10 mouse cellular contexts compared by ENCODE assay signal in genomic region chr4:141720761-141721523, GRCm38 (mm10). TPM values are rescaled to one million over a fixed set of nuclear protein-coding genes. Genes with fewer than 3 reads are reported as not detected.
DNase-seq lines count a peak whose midpoint lies in the region; ATAC-seq and TF ChIP-seq lines count a peak whose summit lies in the region.
"Had no signal": no experiment of that assay in that cellular context is flagged by ENCODE, and none has a peak within 500 bp of the region (broad histone marks: within the 10 kb centered on the region; RNA-seq: fewer than 3 reads in every experiment).

No protein-coding gene starts in this region.

- peaks cover 7% of the 10 kb centered on the region; the same call in 1 of the 2 replicates for H3K36me3 ChIP-seq in lung, embryonic 15.5 days
- H3K36me3 ChIP-seq in intestine, embryonic 15.5 days: no peaks in the 10 kb centered on the region
- H3K36me3 ChIP-seq in neural tube, embryonic 13.5 days: peaks cover 12% of the 10 kb centered on the region

- no peak overlapping the region; the same call in 1 of the 2 replicates for H3K9ac ChIP-seq in lung, embryonic 15.5 days
- H3K9ac ChIP-seq in intestine, embryonic 15.5 days: no peak overlapping the region
- no peak overlapping the region for H3K9ac ChIP-seq in neural tube, embryonic 13.5 days

- H3K27me3 ChIP-seq in lung, embryonic 15.5 days: no peaks in the 10 kb centered on the region
- no peaks in the 10 kb centered on the region for H3K27me3 ChIP-seq in intestine, embryonic 15.5 days (replicated peaks)
- H3K27me3 ChIP-seq in neural tube, embryonic 13.5 days: no peaks in the 10 kb centered on the region

- no peak for DNase-seq in lung, postnatal 25 days (ENCODE audit: low spot score)
- no peak for DNase-seq in layer of hippocampus, postnatal 14 days (ENCODE audit: low spot score in 2 of 2)
- DNase-seq in ovary, postnatal 36 days (ENCODE audit: low spot score): no peak
- no peak for DNase-seq in embryo, embryonic 10 days (ENCODE audit: low spot score)
- DNase-seq: adrenal gland, postnatal 25 days had no signal

- H3K4me3 ChIP-seq in lung, embryonic 15.5 days: peak overlapping the region; percentile 97
- peak overlapping the region; percentile 10; the same call in 1 of the 2 replicates for H3K4me3 ChIP-seq in cortical plate, adult 2 months (ENCODE audit: insufficient read depth, low read length)
- H3K4me3 ChIP-seq in intestine, embryonic 15.5 days (replicated peaks): peak overlapping the region; percentile 77
- no peak overlapping the region for H3K4me3 ChIP-seq in neural tube, embryonic 13.5 days

- no peak for TF ChIP-seq CTCF in cortical plate, adult 2 months (IDR thresholded peaks at IDR 0.05; ENCODE audit: extremely low read depth, insufficient read depth, low read length)

- peaks cover 41% of the 10 kb centered on the region for H3K4me1 ChIP-seq in lung, embryonic 15.5 days
- H3K4me1 ChIP-seq in cortical plate, adult 2 months (ENCODE audit: control insufficient read depth, insufficient read depth, low read length): peaks cover 8% of the 10 kb centered on the region; the same call in 1 of the 2 replicates
- peaks cover 23% of the 10 kb centered on the region for H3K4me1 ChIP-seq in intestine, embryonic 15.5 days (replicated peaks)
- H3K4me1 ChIP-seq in neural tube, embryonic 13.5 days (replicated peaks): peaks cover 32% of the 10 kb centered on the region

- peak overlapping the region; percentile 78 for H3K4me2 ChIP-seq in lung, embryonic 15.5 days
- H3K4me2 ChIP-seq in intestine, embryonic 15.5 days (replicated peaks): peak overlapping the region; percentile 76
- H3K4me2 ChIP-seq in neural tube, embryonic 13.5 days: peak overlapping the region; percentile 91; the same call in 1 of the 2 replicates

- no peak for TF ChIP-seq POLR2A in cortical plate, adult 2 months (IDR thresholded peaks at IDR 0.05; ENCODE audit: extremely low read depth, insufficient read depth, low read length)

- ATAC-seq in lung, embryonic 15.5 days (ENCODE audit: borderline replicate concordance, extremely low read depth, low FRiP score, low TSS enrichment): no peak
- no peak for ATAC-seq in intestine, embryonic 15.5 days
- no peak for ATAC-seq in neural tube, embryonic 13.5 days (ENCODE audit: low read depth)

- H3K27ac ChIP-seq in lung, embryonic 15.5 days: peak overlapping the region; percentile 96
- H3K27ac ChIP-seq in cortical plate, adult 2 months (ENCODE audit: insufficient read depth, low read length): no peak overlapping the region
- H3K27ac ChIP-seq in intestine, embryonic 15.5 days: no peak overlapping the region
- H3K27ac ChIP-seq in neural tube, embryonic 13.5 days (replicated peaks): no peak overlapping the region

- no peaks in the 10 kb centered on the region for H3K9me3 ChIP-seq in lung, embryonic 15.5 days
- H3K9me3 ChIP-seq in intestine, embryonic 15.5 days: no peaks in the 10 kb centered on the region
- H3K9me3 ChIP-seq in neural tube, embryonic 13.5 days: no peaks in the 10 kb centered on the region

- 41% methylated on average over 6 of the region's 6 CpGs for WGBS in lung, embryonic 15.5 days
- WGBS in intestine, embryonic 15.5 days: 30% methylated on average over 6 of the region's 6 CpGs
- WGBS in neural tube, embryonic 13.5 days: 80% methylated on average over 6 of the region's 6 CpGs

RNA-seq across cellular contexts. Expression of gene Ddi2, which starts 2.3 kb away (rescaled TPM):
- polyA plus RNA-seq in lung, embryonic 15.5 days (2015; fragmentation: Nextera tagmentation; extraction: Ambion mirVana): 22.1 and 22.8 TPM in 2 replicates
- 20.7 and 21.1 TPM in 2 replicates for polyA plus RNA-seq in cortical plate, adult 2 months (2012; rRNA removed)
- 23.3 and 24.4 TPM in 2 replicates for polyA plus RNA-seq in intestine, embryonic 15.5 days (2015; fragmentation: Nextera tagmentation; extraction: Ambion mirVana)
- polyA plus RNA-seq in neural tube, embryonic 13.5 days (2015; fragmentation: Nextera tagmentation; extraction: Ambion mirVana): 15.4 and 17.9 TPM in 2 replicates
- 10 to 100 TPM; 29.4 to 34.0 TPM for total RNA-seq in layer of hippocampus, postnatal 14 days (2021)

RNA-seq across cellular contexts. Expression of gene Agmat, which starts 25.5 kb away (rescaled TPM):
- polyA plus RNA-seq in lung, embryonic 15.5 days (2015; fragmentation: Nextera tagmentation; extraction: Ambion mirVana): 0.20 and 0.26 TPM in 2 replicates
- 2.2 and 2.4 TPM in 2 replicates for polyA plus RNA-seq in cortical plate, adult 2 months (2012; rRNA removed)
- 36.7 and 41.9 TPM in 2 replicates for polyA plus RNA-seq in intestine, embryonic 15.5 days (2015; fragmentation: Nextera tagmentation; extraction: Ambion mirVana)
- not detected in 2 replicates for polyA plus RNA-seq in neural tube, embryonic 13.5 days (2015; fragmentation: Nextera tagmentation; extraction: Ambion mirVana)
- total RNA-seq in layer of hippocampus, postnatal 14 days (2021): not detected
- total RNA-seq: hematopoietic stem cell, adult 5-6 weeks had no signal

RNA-seq across cellular contexts. Expression of gene Rsc1a1, which starts 35.5 kb away (rescaled TPM):
- polyA plus RNA-seq in lung, embryonic 15.5 days (2015; fragmentation: Nextera tagmentation; extraction: Ambion mirVana): not detected in 2 replicates
- polyA plus RNA-seq in cortical plate, adult 2 months (2012; rRNA removed): 7.1 and 7.8 TPM in 2 replicates
- polyA plus RNA-seq in intestine, embryonic 15.5 days (2015; fragmentation: Nextera tagmentation; extraction: Ambion mirVana): not detected in 2 replicates
- polyA plus RNA-seq in neural tube, embryonic 13.5 days (2015; fragmentation: Nextera tagmentation; extraction: Ambion mirVana): not detected in 2 replicates
- total RNA-seq in layer of hippocampus, postnatal 14 days (2021): under 1 TPM in 1 of 2 experiments, not detected in 1; 0.79 TPM
- total RNA-seq: adrenal gland, postnatal 25 days had no signal

RNA-seq across cellular contexts. Expression of gene Plekhm2, which starts 56.2 kb away (rescaled TPM):
- 5.5 and 6.2 TPM in 2 replicates for polyA plus RNA-seq in lung, embryonic 15.5 days (2015; fragmentation: Nextera tagmentation; extraction: Ambion mirVana)
- polyA plus RNA-seq in cortical plate, adult 2 months (2012; rRNA removed): 134 and 138 TPM in 2 replicates
- polyA plus RNA-seq in intestine, embryonic 15.5 days (2015; fragmentation: Nextera tagmentation; extraction: Ambion mirVana): 3.9 and 4.5 TPM in 2 replicates
- polyA plus RNA-seq in neural tube, embryonic 13.5 days (2015; fragmentation: Nextera tagmentation; extraction: Ambion mirVana): 6.6 and 7.6 TPM in 2 replicates
- 10 to 100 TPM; 47.8 to 55.4 TPM for total RNA-seq in layer of hippocampus, postnatal 14 days (2021)

Comparison
In these comparisons a context has a peak if more than half of its experiments do, and no peak if none do; other contexts are left out.
1. RNA of gene Agmat, which starts 25.5 kb away (polyA plus RNA-seq): 36.7 to 41.9 TPM in intestine, embryonic 15.5 days; 2.2 to 2.4 TPM in cortical plate, adult 2 months, 0.20 to 0.26 TPM in lung, embryonic 15.5 days and not detected in neural tube, embryonic 13.5 days; every median in the first group is over 10 times any median in the second.
2. Peak in every context shown above with its lines, with median percentiles within 50 percentile points of each other: H3K4me2 ChIP-seq.